Mouse (Mus musculus): ENCODE measurements around the gene Jsrp1. TPM values are rescaled to one million over a fixed set of nuclear protein-coding genes. Genes with fewer than 3 reads are reported as not detected.

Gene Jsrp1
- polyA plus RNA-seq, 1 experiment from 2014 or later, result 10.0 TPM

DNA sequence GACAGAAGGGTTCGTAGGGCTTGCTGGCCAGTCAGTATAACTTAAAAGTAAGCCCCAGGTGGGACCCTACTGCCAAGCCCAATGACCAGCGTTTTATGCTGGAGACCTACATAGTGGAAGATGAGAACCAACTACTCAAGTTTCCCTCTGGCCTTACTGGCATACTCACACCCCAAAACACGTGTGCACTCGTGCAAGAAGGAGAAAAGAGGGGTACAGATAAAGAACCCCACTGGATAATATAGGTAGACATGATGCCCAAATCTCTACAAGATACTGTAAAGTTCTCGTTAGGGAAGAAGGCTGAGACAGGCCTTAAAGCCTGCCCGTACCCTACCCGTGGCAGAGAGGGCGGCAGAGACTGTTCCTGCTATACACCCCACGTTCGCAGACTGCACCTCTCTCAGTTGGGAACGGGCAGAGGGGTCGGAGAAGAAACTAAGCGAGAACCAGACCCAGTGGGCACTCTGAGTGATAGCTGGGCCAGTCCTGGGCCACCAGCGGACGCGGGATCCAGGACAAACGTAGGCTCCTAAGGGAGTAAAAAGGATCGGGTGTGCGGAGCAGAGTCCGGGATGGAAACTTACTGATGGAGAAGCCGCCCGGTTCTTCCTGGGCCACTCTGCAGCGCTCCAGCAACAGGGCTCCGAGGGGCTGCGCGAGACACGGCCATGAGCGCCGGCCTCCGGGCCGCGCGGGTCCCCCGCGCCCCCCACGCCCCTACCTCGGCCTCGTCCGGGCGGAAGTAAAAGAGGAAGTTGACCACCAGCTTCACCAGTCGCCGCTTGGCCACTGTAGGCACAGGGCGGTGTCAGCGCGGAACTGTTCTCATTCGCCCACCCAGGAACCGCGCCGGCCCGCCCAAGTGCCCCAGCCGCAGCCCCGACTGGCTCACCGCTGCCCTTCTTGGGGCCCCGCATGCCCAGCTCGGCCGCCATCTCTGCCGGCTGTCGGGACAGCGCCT lies 15.8 kb downstream of the Jsrp1 start:
- H3K9ac ChIP-seq, result peak overlapping the region; percentile 86
- ATAC-seq (ENCODE audit: insufficient number of reproducible peaks, low FRiP score, low TSS enrichment, low read depth), result peak; percentile 46; the same call in 1 of the 2 replicates
- peak overlapping the region; percentile 94 for H3K4me3 ChIP-seq (replicated peaks)
- no peaks in the 10 kb centered on the region for H3K9me3 ChIP-seq (replicated peaks)
- peak overlapping the region; percentile 69 for H3K4me2 ChIP-seq (replicated peaks)
- peaks cover 56% of the 10 kb centered on the region for H3K36me3 ChIP-seq
- no peaks in the 10 kb centered on the region for H3K27me3 ChIP-seq
- H3K4me1 ChIP-seq, result peaks cover 33% of the 10 kb centered on the region
- 2% methylated on average over 59 of the region's 59 CpGs for WGBS
- H3K27ac ChIP-seq (replicated peaks), result peak overlapping the region; percentile 99

DNA sequence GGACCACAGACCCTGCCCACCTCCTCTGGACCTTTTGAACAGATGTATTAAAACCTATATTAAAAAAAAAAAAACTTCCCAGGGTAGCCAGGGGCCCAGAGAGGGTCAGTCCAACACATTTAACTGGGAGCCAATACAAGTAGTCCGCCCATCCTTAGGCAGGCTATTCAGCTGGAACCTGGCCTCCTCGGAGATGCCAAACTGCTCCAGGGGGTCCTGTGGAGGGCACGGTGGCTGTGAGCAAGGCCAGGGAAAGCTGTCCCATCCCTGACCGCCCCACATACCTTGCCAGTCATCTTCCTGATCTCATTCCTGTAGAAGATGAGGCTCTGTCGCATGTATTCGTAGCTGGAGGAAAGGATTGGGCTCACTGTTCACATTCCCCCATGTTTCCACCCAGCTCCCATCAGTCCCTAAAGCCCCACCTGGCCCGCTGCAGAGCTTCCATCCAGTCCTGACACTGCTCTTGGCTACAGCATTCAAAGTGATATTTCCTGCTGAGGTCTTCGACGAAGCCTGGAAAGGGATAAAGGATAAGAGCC lies 16.9 kb downstream of the Jsrp1 start:
- H3K36me3 ChIP-seq, result peaks cover 56% of the 10 kb centered on the region
- H3K4me1 ChIP-seq, result peaks cover 33% of the 10 kb centered on the region
- peak overlapping the region; percentile 86; the same call in 1 of the 2 replicates for H3K9ac ChIP-seq
- peak overlapping the region; percentile 94 for H3K4me3 ChIP-seq (replicated peaks)
- H3K27me3 ChIP-seq, result no peaks in the 10 kb centered on the region
- no peak for ATAC-seq (ENCODE audit: insufficient number of reproducible peaks, low FRiP score, low TSS enrichment, low read depth)
- no peak overlapping the region for H3K27ac ChIP-seq (replicated peaks)
- H3K4me2 ChIP-seq (replicated peaks), result peak overlapping the region; percentile 69
- no peaks in the 10 kb centered on the region for H3K9me3 ChIP-seq (replicated peaks)
- 79% methylated on average over 9 of the region's 9 CpGs for WGBS

DNA sequence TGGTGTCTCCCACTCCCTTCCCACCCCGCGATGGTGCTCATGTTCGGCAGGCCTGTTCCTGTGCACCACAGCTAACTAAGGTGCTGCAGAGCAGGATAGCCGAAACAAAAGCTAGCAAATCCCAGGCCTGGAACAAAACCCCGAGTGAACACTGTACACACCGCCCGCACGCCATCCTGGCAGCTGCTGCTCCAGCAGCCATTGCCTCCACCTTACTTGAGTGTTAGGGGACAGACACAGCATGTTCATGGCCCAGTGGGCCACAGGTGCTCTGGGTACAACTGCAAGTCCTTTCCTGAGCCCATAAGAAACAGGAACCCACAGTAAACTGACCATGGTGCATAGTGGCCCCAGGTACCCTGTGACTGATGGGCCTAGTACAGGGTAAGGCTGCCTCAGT lies 18.5 kb downstream of the Jsrp1 start:
- H3K4me3 ChIP-seq (replicated peaks), result no peak overlapping the region
- 91% methylated on average over 8 of the region's 8 CpGs for WGBS
- ATAC-seq (ENCODE audit: insufficient number of reproducible peaks, low FRiP score, low TSS enrichment, low read depth), result no peak
- H3K4me2 ChIP-seq (replicated peaks), result no peak overlapping the region
- H3K27me3 ChIP-seq, result no peaks in the 10 kb centered on the region
- no peaks in the 10 kb centered on the region for H3K9me3 ChIP-seq (replicated peaks)
- H3K9ac ChIP-seq, result no peak overlapping the region
- peaks cover 67% of the 10 kb centered on the region for H3K36me3 ChIP-seq
- H3K4me1 ChIP-seq, result peaks cover 22% of the 10 kb centered on the region
- H3K27ac ChIP-seq (replicated peaks), result no peak overlapping the region

DNA sequence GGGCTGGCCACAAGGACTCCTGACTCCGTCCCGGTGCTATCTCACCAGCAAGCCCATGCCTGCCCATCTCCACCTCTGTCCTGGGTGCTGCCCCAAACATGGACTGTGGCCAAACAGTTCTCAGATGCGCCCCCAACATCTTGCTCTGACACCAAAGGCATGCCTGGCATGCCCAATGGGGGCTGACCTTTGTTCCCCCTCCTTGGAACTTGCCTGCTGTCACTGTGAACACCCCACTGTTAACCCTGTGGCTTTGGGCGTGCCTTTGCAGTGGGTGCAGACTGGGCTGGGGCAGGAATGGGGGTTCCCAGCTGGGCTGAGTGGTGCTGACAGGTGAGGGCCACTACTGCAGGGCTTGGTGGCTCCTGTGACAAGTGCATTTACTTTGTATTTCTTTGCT lies 19.5 kb downstream of the Jsrp1 start:
- Histone ChIP-seq H3K4me3 (replicated peaks) (no peak overlapping the region), H3K4me2 (replicated peaks) (no peak overlapping the region), H3K27ac (replicated peaks) (no peak overlapping the region), H3K27me3 (no peaks in the 10 kb centered on the region), H3K4me1 (peaks cover 17% of the 10 kb centered on the region), H3K9ac (no peak overlapping the region), H3K36me3 (peaks cover 76% of the 10 kb centered on the region), H3K9me3 (replicated peaks) (no peaks in the 10 kb centered on the region)
- no peak for ATAC-seq (ENCODE audit: insufficient number of reproducible peaks, low FRiP score, low TSS enrichment, low read depth)
- WGBS, result 88% methylated on average over 4 of the region's 4 CpGs

DNA sequence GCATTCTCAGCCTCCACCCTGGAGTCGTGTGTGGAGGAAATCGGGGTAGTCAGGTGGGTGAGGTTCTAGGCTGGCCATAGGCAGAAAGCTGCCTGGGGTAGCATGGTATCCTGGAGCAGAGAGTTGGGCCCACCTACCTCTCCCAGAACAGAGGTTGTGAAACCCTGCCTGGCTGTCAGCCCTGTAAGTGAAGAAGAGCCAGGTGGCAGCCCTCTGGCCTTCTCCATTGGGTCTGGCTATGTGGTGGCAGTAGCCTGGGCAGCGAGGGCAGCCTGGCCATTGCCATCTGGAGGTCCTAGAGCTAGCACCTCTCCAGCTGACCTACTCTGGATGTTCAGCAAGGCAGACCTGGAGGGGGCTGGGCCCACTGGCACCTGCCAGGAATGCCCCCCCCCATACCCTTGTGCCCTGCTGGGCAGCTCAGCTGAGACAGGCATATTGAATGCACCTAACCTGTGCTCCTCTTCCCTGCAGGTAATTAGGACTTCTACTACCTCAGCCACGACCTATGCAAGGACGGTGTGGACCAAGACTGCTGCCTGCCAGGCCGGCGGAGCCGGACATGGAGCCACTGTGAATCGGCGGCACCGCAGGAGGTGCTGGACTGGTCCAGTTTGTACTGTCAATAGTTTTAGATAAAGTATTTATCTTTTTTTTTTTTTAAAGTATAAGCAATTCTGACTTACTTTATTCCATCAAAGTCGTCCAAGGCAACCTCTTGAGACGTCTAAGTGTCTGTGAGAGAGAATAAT lies 20.1 kb downstream of the Jsrp1 start:
- H3K36me3 ChIP-seq, result peaks cover 82% of the 10 kb centered on the region
- H3K9me3 ChIP-seq (replicated peaks), result no peaks in the 10 kb centered on the region
- ATAC-seq (ENCODE audit: insufficient number of reproducible peaks, low FRiP score, low TSS enrichment, low read depth), result no peak
- no peak overlapping the region for H3K9ac ChIP-seq
- no peak overlapping the region for H3K27ac ChIP-seq (replicated peaks)
- peaks cover 17% of the 10 kb centered on the region for H3K4me1 ChIP-seq
- H3K27me3 ChIP-seq, result no peaks in the 10 kb centered on the region
- no peak overlapping the region for H3K4me3 ChIP-seq (replicated peaks)
- no peak overlapping the region for H3K4me2 ChIP-seq (replicated peaks)
- WGBS, result 86% methylated on average over 13 of the region's 13 CpGs

DNA sequence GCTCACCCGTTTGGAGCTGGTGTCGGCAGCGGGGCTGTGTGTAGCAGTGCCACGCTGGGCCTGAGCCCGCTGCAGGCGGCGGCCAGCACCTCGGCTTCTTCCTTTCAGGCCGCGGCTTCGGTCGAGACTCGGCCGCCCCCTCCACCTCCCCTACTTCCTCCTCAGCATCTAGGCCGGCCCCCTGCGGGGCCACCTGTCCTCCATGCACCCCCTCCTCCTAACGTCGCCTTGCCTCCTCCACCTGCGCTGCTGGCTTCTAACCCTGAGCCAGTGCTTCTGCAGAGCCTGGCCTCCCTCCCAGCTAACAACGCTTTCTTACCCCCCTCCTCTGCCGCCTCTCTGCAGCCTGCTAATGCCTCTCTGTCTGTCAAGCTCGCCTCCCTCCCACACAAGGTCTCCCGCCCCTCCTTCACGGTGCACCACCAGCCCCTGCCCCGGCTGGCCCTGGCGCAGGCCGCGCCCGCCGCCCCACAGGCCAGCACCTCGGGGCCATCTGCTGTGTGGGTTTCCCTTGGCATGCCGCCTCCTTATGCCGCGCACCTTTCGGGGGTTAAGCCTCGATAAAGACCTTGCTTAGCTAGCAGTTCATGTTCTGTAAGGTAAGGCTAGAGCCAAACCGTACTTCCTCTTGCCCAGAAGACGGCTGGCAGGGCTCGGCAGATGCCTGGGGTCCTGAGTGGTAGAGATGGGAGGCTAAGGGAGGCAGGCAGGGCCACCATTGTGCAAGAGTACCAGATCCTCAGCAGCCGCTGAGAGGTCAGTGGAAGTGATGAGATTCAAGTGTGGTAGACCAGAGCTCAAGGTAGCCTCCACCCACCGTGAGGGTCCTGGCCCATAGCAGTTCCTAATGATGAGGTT lies 20.9 kb downstream of the Jsrp1 start:
- no peaks in the 10 kb centered on the region for H3K27me3 ChIP-seq
- H3K4me3 ChIP-seq (replicated peaks), result no peak overlapping the region
- ATAC-seq (ENCODE audit: insufficient number of reproducible peaks, low FRiP score, low TSS enrichment, low read depth), result no peak
- 0 out of 2 replicates have a peak overlapping the region, but pooled peaks have one; percentile 17 for H3K27ac ChIP-seq (replicated peaks)
- 66% methylated on average over 41 of the region's 41 CpGs for WGBS
- H3K9ac ChIP-seq, result no peak overlapping the region
- no peak overlapping the region for H3K4me2 ChIP-seq (replicated peaks)
- H3K36me3 ChIP-seq, result peaks cover 90% of the 10 kb centered on the region
- H3K4me1 ChIP-seq, result peaks cover 17% of the 10 kb centered on the region
- no peaks in the 10 kb centered on the region for H3K9me3 ChIP-seq (replicated peaks)

DNA sequence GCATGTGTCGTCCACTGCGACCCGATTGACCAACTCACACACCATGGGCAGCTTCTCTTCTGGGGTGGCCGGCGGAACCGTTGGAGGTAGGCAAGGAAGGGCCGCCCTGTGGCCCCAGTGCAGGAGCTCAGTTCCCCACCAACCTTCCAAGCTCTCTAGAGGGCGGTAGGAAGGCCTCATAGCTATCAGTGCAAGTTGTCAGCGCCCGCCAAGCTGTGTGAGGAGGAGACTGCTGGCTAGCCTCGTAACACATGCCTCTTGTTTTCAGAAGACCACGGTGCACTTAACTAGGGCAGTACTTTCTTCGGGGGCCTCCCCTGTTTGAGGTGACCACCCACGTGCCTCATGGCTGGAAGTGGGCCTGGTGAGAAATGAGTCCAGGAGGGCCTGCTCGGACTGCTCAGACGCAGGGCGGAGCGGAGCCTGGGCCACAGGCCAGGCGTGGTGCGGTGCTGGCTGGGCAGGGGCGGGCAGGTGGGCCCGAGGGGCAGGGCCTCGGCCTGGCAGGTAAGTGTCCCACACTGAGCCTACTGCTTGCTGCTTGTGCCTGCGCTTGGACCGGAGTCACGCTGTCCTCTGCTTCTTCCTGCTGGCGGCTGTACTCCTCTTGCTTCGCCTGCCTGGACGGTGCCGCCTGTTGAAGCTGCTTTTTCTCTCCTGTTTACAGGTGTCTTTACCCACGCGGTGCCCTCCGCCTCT lies 21.7 kb downstream of the Jsrp1 start:
- no peak overlapping the region for H3K4me3 ChIP-seq (replicated peaks)
- H3K4me1 ChIP-seq, result peaks cover 10% of the 10 kb centered on the region
- no peak for ATAC-seq (ENCODE audit: insufficient number of reproducible peaks, low FRiP score, low TSS enrichment, low read depth)
- peaks cover 98% of the 10 kb centered on the region for H3K36me3 ChIP-seq
- H3K9ac ChIP-seq, result no peak overlapping the region
- H3K4me2 ChIP-seq (replicated peaks), result no peak overlapping the region
- no peaks in the 10 kb centered on the region for H3K27me3 ChIP-seq
- 0 out of 2 replicates have a peak overlapping the region, but pooled peaks have one; percentile 17 for H3K27ac ChIP-seq (replicated peaks)
- WGBS, result 75% methylated on average over 33 of the region's 33 CpGs
- no peaks in the 10 kb centered on the region for H3K9me3 ChIP-seq (replicated peaks)

DNA sequence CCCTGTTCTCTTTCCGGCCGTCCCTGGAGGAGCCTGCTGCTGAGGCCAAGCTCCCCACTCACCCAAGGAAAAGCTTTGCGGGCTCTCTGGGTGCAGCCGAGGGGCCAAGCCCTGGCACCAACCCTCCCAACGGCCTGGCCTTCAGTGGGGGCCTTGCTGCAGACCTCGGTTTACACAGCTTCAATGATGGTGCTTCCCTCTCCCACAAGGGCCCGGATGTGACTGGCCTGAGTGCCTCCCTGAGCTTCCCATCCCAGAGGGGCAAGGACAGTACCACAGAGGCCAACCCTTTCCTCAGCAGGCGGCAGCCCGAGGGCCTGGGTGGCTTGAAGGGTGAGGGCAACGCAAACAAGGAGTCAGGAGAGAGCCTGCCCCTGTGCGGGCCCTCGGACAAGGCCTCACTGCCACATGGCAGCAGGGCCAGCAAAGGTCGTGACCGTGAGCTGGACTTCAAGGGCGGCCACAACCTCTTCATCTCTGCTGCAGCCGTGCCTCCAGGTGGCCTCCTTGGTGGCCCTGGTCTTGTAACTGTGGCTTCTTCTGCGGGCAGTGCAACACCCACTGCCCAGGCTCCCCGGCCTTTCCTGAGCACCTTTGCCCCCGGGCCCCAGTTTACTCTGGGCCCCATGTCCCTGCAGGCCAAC lies 22.4 kb downstream of the Jsrp1 start:
- no peak for ATAC-seq (ENCODE audit: insufficient number of reproducible peaks, low FRiP score, low TSS enrichment, low read depth)
- Histone ChIP-seq H3K4me3 (replicated peaks) (no peak overlapping the region), H3K27me3 (no peaks in the 10 kb centered on the region), H3K36me3 (peaks cover 98% of the 10 kb centered on the region), H3K4me1 (peaks cover 3% of the 10 kb centered on the region; the same call in 1 of the 2 replicates), H3K27ac (replicated peaks) (no peak overlapping the region), H3K9ac (no peak overlapping the region), H3K4me2 (replicated peaks) (no peak overlapping the region), H3K9me3 (replicated peaks) (no peaks in the 10 kb centered on the region)
- WGBS, result 87% methylated on average over 19 of the region's 19 CpGs

DNA sequence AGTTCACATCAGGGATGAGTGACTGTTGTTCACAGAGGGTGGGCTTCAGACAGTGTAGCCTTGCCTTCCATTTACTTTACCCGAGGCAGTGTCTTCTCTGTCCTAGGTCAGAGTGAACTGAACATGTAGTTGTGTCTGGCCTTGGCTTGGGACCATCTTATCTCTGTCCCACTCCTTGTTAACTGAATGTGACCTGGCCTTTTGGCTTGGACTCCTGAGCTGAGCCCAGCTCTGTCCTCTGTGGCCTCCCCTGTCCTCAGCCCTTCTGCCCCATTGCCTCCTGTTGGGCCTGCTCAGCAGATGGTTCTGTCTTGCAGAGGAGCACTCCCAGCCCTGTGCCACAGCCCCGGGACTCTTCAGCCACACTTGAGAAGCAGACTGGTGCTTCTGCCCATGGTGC lies 25.8 kb downstream of the Jsrp1 start:
- Histone ChIP-seq H3K27me3 (no peaks in the 10 kb centered on the region), H3K4me1 (no peaks in the 10 kb centered on the region), H3K36me3 (peaks cover 98% of the 10 kb centered on the region), H3K9me3 (replicated peaks) (no peaks in the 10 kb centered on the region), H3K4me3 (replicated peaks) (no peak overlapping the region), H3K27ac (replicated peaks) (no peak overlapping the region), H3K9ac (no peak overlapping the region), H3K4me2 (replicated peaks) (no peak overlapping the region)
- no peak for ATAC-seq (ENCODE audit: insufficient number of reproducible peaks, low FRiP score, low TSS enrichment, low read depth)
- 73% methylated on average over 2 of the region's 2 CpGs for WGBS

DNA sequence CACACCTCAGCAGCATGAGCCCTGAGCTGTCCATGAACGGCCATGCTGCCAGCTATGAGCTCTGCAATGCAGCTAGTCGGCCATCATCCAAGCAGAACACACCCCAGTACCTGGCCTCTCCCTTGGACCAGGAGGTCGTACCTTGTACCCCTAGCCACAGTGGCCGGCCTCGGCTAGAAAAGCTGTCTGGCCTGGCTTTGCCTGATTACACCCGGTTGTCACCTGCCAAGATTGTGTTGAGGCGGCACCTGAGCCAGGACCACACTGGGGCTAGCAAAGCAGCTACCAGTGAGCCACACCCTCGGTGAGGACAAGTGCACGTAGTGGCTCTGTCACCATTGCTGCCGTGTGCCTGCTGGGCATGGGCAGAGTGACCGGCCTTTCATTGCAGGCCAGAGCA lies 27.3 kb downstream of the Jsrp1 start:
- no peak overlapping the region for H3K4me2 ChIP-seq (replicated peaks)
- ATAC-seq (ENCODE audit: insufficient number of reproducible peaks, low FRiP score, low TSS enrichment, low read depth), result no peak
- 94% methylated on average over 11 of the region's 11 CpGs for WGBS
- no peak overlapping the region for H3K27ac ChIP-seq (replicated peaks)
- H3K36me3 ChIP-seq, result peaks cover 98% of the 10 kb centered on the region
- no peaks in the 10 kb centered on the region for H3K9me3 ChIP-seq (replicated peaks)
- no peak overlapping the region for H3K9ac ChIP-seq
- no peaks in the 10 kb centered on the region for H3K4me1 ChIP-seq
- no peak overlapping the region for H3K4me3 ChIP-seq (replicated peaks)
- H3K27me3 ChIP-seq, result no peaks in the 10 kb centered on the region
